Mouse (Mus musculus): Measurements from ENCODE around the gene Scube2. TPM values are rescaled to one million over a fixed set of nuclear protein-coding genes. Genes with fewer than 3 reads are reported as not detected.

Gene Scube2
- polyA plus RNA-seq, 1 experiment, result 0.55 TPM

DNA sequence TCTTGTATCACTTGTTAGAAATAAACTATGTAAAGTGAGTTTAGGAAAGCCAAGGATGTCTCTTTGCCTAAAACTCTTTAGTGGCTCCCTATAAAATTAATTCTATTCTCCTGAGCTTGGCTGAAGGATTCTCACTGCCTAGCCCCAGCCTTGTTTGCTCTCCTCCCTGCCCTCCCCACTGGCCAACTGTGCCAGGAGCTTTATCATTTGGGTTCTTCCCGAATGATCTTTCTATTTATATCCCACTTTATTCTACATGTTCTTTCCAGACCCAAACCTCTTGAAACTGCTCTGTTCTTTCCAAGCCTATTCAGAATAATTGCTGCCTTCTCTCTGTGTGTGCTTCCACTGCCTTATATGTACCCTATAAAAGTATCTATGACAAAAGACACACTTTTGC, 62.0 kb downstream of the Scube2 start:
- Histone ChIP-seq H3K27ac (ENCODE audit: control insufficient read depth, insufficient read depth, low read depth, low read length, poor library complexity) (no peak overlapping the region), H3K4me3 (replicated peaks; ENCODE audit: control insufficient read depth, low read depth, low read length) (no peak overlapping the region), H3K4me1 (ENCODE audit: control insufficient read depth, insufficient read depth, low read length) (no peaks in the 10 kb centered on the region)
- TF ChIP-seq CTCF (IDR thresholded peaks at IDR 0.05; ENCODE audit: control insufficient read depth, insufficient read depth, low read length) (no peak), POLR2A (IDR thresholded peaks at IDR 0.05; ENCODE audit: borderline replicate concordance, control insufficient read depth, low read depth, low read length) (no peak)
- 46% methylated on average over 1 of the region's 1 CpGs for WGBS

DNA sequence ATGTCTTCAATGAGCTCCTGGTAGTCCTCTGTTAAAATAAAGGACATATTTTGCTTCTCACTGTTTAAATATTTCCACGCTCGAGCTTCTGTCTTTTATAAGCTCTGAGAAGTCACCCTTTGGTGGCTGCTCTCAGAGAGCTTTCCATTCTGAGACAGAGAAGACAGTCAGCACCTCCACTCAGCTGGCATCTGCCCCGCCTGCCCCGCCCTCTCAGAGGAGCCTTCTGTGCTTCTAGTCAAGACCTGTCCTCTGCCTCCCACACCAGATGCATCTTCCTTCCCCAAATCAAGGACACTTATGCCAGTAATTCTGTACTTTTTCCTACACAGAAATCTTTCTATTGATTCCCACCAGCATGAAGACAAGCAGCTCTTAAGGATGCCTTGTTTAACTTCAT, 64.9 kb downstream of the Scube2 start:
- Histone ChIP-seq H3K27ac (ENCODE audit: control insufficient read depth, insufficient read depth, low read depth, low read length, poor library complexity) (no peak overlapping the region), H3K4me1 (ENCODE audit: control insufficient read depth, insufficient read depth, low read length) (no peaks in the 10 kb centered on the region), H3K4me3 (replicated peaks; ENCODE audit: control insufficient read depth, low read depth, low read length) (no peak overlapping the region)
- no peak for TF ChIP-seq POLR2A (IDR thresholded peaks at IDR 0.05; ENCODE audit: borderline replicate concordance, control insufficient read depth, low read depth, low read length)
- TF ChIP-seq CTCF (IDR thresholded peaks at IDR 0.05; ENCODE audit: control insufficient read depth, insufficient read depth, low read length), result no peak
- WGBS, result 74% methylated on average over 4 of the region's 4 CpGs

DNA sequence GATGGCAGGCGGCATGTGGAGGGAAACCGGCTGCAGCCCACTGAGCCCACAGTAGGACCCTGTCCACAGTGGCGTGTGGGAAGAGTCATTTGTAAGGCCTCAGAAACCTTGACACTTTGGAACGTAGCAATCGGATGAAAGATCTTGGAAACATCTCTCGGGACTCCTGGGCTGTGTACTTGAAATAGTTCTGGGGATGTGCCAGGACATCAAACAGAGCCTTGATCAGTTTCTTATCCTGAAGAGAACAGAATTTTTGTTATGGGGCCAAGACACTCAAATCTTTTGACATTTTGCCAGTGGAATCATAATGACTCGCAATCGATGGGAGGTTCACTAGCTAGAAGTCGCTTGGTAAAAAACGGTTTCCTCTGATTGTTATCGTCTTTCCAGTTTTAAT, 66.3 kb downstream of the Scube2 start:
- 73% methylated on average over 11 of the region's 11 CpGs for WGBS
- TF ChIP-seq CTCF (IDR thresholded peaks at IDR 0.05; ENCODE audit: control insufficient read depth, insufficient read depth, low read length), result no peak
- TF ChIP-seq POLR2A (IDR thresholded peaks at IDR 0.05; ENCODE audit: borderline replicate concordance, control insufficient read depth, low read depth, low read length), result no peak
- Histone ChIP-seq H3K27ac (ENCODE audit: control insufficient read depth, insufficient read depth, low read depth, low read length, poor library complexity) (no peak overlapping the region), H3K4me1 (ENCODE audit: control insufficient read depth, insufficient read depth, low read length) (no peaks in the 10 kb centered on the region), H3K4me3 (replicated peaks; ENCODE audit: control insufficient read depth, low read depth, low read length) (no peak overlapping the region)

DNA sequence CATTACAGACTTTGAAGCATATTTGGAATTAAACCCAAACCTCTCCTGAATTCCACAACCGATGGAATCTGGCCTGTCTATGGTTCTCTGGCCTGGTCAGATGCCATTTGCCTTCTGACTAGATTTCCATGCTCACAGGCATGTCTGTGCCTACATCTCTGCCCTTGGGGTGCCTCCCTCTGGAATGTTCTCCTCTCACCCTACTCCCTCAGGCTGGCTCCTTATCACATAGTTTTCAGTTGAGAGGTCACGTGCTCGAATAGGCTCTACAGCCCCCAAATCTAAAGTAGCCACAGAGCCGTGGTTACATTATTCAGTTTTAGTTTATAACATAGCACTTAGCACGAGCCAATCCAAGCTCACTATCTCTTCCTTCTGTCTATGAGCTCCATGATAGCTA, 69.9 kb downstream of the Scube2 start:
- no peak overlapping the region for H3K4me3 ChIP-seq (replicated peaks; ENCODE audit: control insufficient read depth, low read depth, low read length)
- no peaks in the 10 kb centered on the region for H3K4me1 ChIP-seq (ENCODE audit: control insufficient read depth, insufficient read depth, low read length)
- TF ChIP-seq CTCF (IDR thresholded peaks at IDR 0.05; ENCODE audit: control insufficient read depth, insufficient read depth, low read length) (no peak), POLR2A (IDR thresholded peaks at IDR 0.05; ENCODE audit: borderline replicate concordance, control insufficient read depth, low read depth, low read length) (no peak)
- no peak overlapping the region for H3K27ac ChIP-seq (ENCODE audit: control insufficient read depth, insufficient read depth, low read depth, low read length, poor library complexity)
- WGBS, result 67% methylated on average over 5 of the region's 5 CpGs

DNA sequence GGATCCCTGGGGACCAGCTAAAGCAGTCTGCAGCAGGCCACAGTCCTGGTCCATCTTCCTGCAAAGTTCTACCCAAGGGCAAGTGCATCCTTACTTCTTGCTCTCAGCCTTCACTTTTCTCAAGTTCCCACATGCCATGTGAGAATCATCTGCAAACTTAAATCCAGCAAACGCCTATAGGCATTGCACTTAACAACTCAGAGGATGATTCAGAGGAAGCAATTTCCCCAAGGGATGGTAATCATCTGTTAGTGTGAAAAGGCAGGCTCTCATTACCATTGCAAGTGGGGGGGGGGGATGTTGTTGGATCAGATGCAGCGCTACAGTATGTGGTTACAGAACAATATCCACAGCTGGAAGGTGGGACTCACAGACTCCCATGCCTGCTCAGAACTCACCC, 70.9 kb downstream of the Scube2 start:
- 60% methylated on average over 2 of the region's 2 CpGs for WGBS

DNA sequence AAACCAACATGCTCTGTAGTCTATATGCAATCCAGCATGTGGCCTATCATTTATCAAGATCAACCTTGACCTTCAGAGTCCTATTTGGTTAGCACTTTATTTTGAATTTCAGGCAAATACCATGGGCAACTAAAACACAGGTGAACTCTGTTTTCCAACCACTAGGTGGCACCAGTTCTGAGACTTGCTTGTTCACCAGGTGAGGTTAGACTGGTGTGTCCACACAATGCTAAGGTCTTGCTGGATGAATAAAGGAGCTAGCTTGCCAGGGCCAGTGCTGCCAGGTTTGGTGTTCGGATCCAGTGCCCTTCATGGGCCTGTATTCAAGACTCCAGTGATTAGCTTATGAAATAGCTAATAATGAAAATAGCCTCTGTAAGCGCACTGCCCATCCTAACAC, 72.7 kb downstream of the Scube2 start:
- no peaks in the 10 kb centered on the region for H3K4me1 ChIP-seq (ENCODE audit: control insufficient read depth, insufficient read depth, low read length)
- no peak overlapping the region for H3K4me3 ChIP-seq (replicated peaks; ENCODE audit: control insufficient read depth, low read depth, low read length)
- 67% methylated on average over 2 of the region's 2 CpGs for WGBS
- peak; percentile 51 for TF ChIP-seq CTCF (IDR thresholded peaks at IDR 0.05; ENCODE audit: control insufficient read depth, insufficient read depth, low read length)
- no peak for TF ChIP-seq POLR2A (IDR thresholded peaks at IDR 0.05; ENCODE audit: borderline replicate concordance, control insufficient read depth, low read depth, low read length)
- H3K27ac ChIP-seq (ENCODE audit: control insufficient read depth, insufficient read depth, low read depth, low read length, poor library complexity), result no peak overlapping the region

More for the DNA sequence above, 70.9 kb downstream of the Scube2 start:
- H3K4me1 ChIP-seq (ENCODE audit: control insufficient read depth, insufficient read depth, low read length), result no peaks in the 10 kb centered on the region
- H3K4me3 ChIP-seq (replicated peaks; ENCODE audit: control insufficient read depth, low read depth, low read length), result no peak overlapping the region
- TF ChIP-seq CTCF (IDR thresholded peaks at IDR 0.05; ENCODE audit: control insufficient read depth, insufficient read depth, low read length), result no peak
- no peak for TF ChIP-seq POLR2A (IDR thresholded peaks at IDR 0.05; ENCODE audit: borderline replicate concordance, control insufficient read depth, low read depth, low read length)
- no peak overlapping the region for H3K27ac ChIP-seq (ENCODE audit: control insufficient read depth, insufficient read depth, low read depth, low read length, poor library complexity)

DNA sequence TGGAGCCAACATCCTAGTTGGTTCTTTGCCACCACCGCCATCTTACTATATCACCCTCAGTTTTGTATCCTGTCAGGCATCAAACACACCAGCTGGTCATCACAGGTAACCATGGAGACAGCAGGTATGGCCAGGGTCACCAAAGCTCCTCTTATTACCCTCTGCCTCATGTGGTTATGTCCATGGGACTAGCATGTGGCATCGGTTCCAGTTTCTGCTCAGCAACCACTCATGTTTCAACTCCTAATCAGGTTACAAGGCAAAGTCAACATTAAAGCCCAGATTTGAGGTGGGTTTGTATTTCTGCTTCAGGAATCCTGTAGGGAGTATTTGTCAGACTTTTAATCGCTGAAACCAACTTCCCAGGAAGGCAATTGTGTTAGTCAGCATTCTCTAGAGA, 74.7 kb downstream of the Scube2 start:
- TF ChIP-seq CTCF (IDR thresholded peaks at IDR 0.05; ENCODE audit: control insufficient read depth, insufficient read depth, low read length) (no peak), POLR2A (IDR thresholded peaks at IDR 0.05; ENCODE audit: borderline replicate concordance, control insufficient read depth, low read depth, low read length) (no peak)
- WGBS, result 77% methylated on average over 3 of the region's 3 CpGs
- no peak overlapping the region for H3K27ac ChIP-seq (ENCODE audit: control insufficient read depth, insufficient read depth, low read depth, low read length, poor library complexity)
- H3K4me1 ChIP-seq (ENCODE audit: control insufficient read depth, insufficient read depth, low read length), result no peaks in the 10 kb centered on the region
- H3K4me3 ChIP-seq (replicated peaks; ENCODE audit: control insufficient read depth, low read depth, low read length), result no peak overlapping the region

DNA sequence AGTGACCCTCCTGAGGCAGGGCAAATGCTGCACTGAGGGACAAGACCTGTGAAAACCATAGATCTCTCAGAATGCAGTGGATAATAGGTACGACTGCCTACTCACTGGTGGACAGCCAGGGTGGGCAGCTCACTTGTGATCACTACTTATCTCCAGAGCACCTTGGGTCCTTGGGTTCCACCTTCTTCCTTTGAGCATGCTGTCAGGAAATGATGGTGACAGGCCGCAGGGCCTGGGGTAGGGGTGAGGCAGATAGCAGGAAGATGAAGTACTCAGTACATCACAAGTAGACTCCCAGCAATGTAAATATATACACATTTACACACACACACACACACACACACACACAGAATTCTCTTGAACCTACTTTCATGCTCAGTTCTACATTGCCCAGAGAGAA, 77.6 kb downstream of the Scube2 start:
- WGBS, result 20% methylated on average over 2 of the region's 2 CpGs
- TF ChIP-seq POLR2A (IDR thresholded peaks at IDR 0.05; ENCODE audit: borderline replicate concordance, control insufficient read depth, low read depth, low read length) (no peak), CTCF (IDR thresholded peaks at IDR 0.05; ENCODE audit: control insufficient read depth, insufficient read depth, low read length) (no peak)
- Histone ChIP-seq H3K27ac (ENCODE audit: control insufficient read depth, insufficient read depth, low read depth, low read length, poor library complexity) (no peak overlapping the region), H3K4me3 (replicated peaks; ENCODE audit: control insufficient read depth, low read depth, low read length) (no peak overlapping the region), H3K4me1 (ENCODE audit: control insufficient read depth, insufficient read depth, low read length) (no peaks in the 10 kb centered on the region)

DNA sequence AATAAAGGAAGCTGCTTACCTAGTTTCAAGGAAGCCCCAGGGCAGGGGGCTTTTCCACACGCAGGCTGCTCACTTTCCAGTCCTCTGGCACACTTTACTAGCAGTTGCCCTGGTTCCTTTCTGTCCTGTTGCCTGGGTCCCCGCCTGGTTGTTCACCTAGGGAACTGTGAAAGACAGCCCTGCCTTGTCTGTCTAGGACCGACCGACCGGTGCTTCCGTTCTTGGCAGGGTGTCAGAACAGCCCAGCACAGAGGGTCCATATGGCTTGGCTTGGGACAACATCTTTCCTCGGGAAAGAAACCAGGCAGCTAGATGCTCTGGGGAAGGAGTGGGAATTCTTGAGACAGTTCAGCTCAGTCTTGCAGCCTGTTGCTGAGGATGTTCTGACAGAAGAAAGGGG, 82.2 kb downstream of the Scube2 start:
- WGBS, result 61% methylated on average over 7 of the region's 7 CpGs
- Histone ChIP-seq H3K4me1 (ENCODE audit: control insufficient read depth, insufficient read depth, low read length) (no peaks in the 10 kb centered on the region), H3K27ac (ENCODE audit: control insufficient read depth, insufficient read depth, low read depth, low read length, poor library complexity) (no peak overlapping the region), H3K4me3 (replicated peaks; ENCODE audit: control insufficient read depth, low read depth, low read length) (no peak overlapping the region)
- TF ChIP-seq CTCF (IDR thresholded peaks at IDR 0.05; ENCODE audit: control insufficient read depth, insufficient read depth, low read length), result no peak
- TF ChIP-seq POLR2A (IDR thresholded peaks at IDR 0.05; ENCODE audit: borderline replicate concordance, control insufficient read depth, low read depth, low read length), result no peak

All from bone marrow, adult 2 months (tissue).